8 mouse cellular contexts compared by ENCODE assay signal in genomic region chr10:116397573-116397972, GRCm38 (mm10).
A peak's percentile ranks its signal among the peaks of the same experiment; 100 is the strongest.
DNase-seq lines count a peak whose midpoint lies in the region; ATAC-seq and TF ChIP-seq lines count a peak whose summit lies in the region.

No protein-coding gene starts in this region.

- no peaks in the 10 kb centered on the region for H3K27me3 ChIP-seq in megakaryocyte, embryonic 14.5 days (replicated peaks)
- H3K27me3 ChIP-seq in forebrain, embryonic 14.5 days (replicated peaks; ENCODE audit: control insufficient read depth, insufficient read depth, low read length): no peaks in the 10 kb centered on the region
- H3K27me3 ChIP-seq in liver, embryonic 12.5 days (replicated peaks): no peaks in the 10 kb centered on the region

- peak overlapping the region; percentile 62 for H3K4me3 ChIP-seq in megakaryocyte, embryonic 14.5 days (replicated peaks)
- H3K4me3 ChIP-seq in forebrain, embryonic 14.5 days (ENCODE audit: low read depth, low read length): no peak overlapping the region
- no peak overlapping the region for H3K4me3 ChIP-seq in liver, embryonic 12.5 days
- H3K4me3 ChIP-seq in left cerebral cortex, adult 2 months: no peak overlapping the region

- H3K4me1 ChIP-seq in megakaryocyte, embryonic 14.5 days: peaks cover 20% of the 10 kb centered on the region
- peaks cover 7% of the 10 kb centered on the region for H3K4me1 ChIP-seq in forebrain, embryonic 14.5 days (ENCODE audit: control insufficient read depth, insufficient read depth, low read length)
- H3K4me1 ChIP-seq in liver, embryonic 12.5 days: peaks cover 8% of the 10 kb centered on the region; the same call in 1 of the 2 replicates

- no peak overlapping the region for H3K27ac ChIP-seq in forebrain, embryonic 14.5 days (ENCODE audit: low read depth, low read length)
- H3K27ac ChIP-seq in liver, embryonic 12.5 days: no peak overlapping the region
- no peak overlapping the region for H3K27ac ChIP-seq in left cerebral cortex, adult 2 months

- no peak for ATAC-seq in megakaryocyte, adult 5-6 weeks (ENCODE audit: poor library complexity, severe bottlenecking)
- ATAC-seq in forebrain, embryonic 14.5 days: no peak
- no peak for ATAC-seq in liver, embryonic 12.5 days

- H3K4me2 ChIP-seq in forebrain, embryonic 14.5 days (ENCODE audit: low read length): peak overlapping the region; percentile 30; the same call in 1 of the 2 replicates
- peak overlapping the region; percentile 34 for H3K4me2 ChIP-seq in liver, embryonic 12.5 days

- no peak for DNase-seq in forebrain, embryonic 14.5 days (ENCODE audit: low spot score)
- peak; percentile 39 for DNase-seq in thymus, postnatal 0 days (ENCODE audit: low spot score)
- no peak for DNase-seq in urinary bladder, adult 18-20 months (ENCODE audit: low spot score in 2 of 2)
- no peak for DNase-seq in left cerebral cortex, adult 2 months (ENCODE audit: extremely low spot score in 1 of 2, low spot score in 2 of 2)
- DNase-seq in urinary bladder, postnatal 36 days (ENCODE audit: low spot score in 2 of 2): no peak

- H3K36me3 ChIP-seq in megakaryocyte, embryonic 14.5 days (replicated peaks; ENCODE audit: low read length): no peaks in the 10 kb centered on the region
- no peaks in the 10 kb centered on the region for H3K36me3 ChIP-seq in forebrain, embryonic 14.5 days (ENCODE audit: control insufficient read depth, insufficient read depth, low read length)
- H3K36me3 ChIP-seq in liver, embryonic 12.5 days: no peaks in the 10 kb centered on the region

- H3K9ac ChIP-seq in forebrain, embryonic 14.5 days (ENCODE audit: low read length): no peak overlapping the region
- no peak overlapping the region for H3K9ac ChIP-seq in liver, embryonic 12.5 days

- TF ChIP-seq CTCF in left cerebral cortex, adult 2 months (IDR thresholded peaks at IDR 0.05): no peak

- 43% methylated on average over 14 of the region's 14 CpGs for WGBS in forebrain, embryonic 14.5 days
- WGBS in liver, embryonic 12.5 days (ENCODE audit: insufficient replicate concordance): 16% methylated on average over 14 of the region's 14 CpGs

- H3K9me3 ChIP-seq in megakaryocyte, embryonic 14.5 days: 0 out of 2 replicates have a peak, but pooled peaks cover 6% of the 10 kb centered on the region
- no peaks in the 10 kb centered on the region for H3K9me3 ChIP-seq in forebrain, embryonic 14.5 days (replicated peaks; ENCODE audit: control insufficient read depth, low read length)
- H3K9me3 ChIP-seq in liver, embryonic 12.5 days (replicated peaks): no peaks in the 10 kb centered on the region

- intact Hi-C loops in left cerebral cortex, adult 2 months (cut with DNase I): no loop called here
